Mouse (Mus musculus) forebrain, embryonic 16.5 days (tissue): ENCODE data around the gene Gabra2. TPM values are rescaled to one million over a fixed set of nuclear protein-coding genes. Genes with fewer than 3 reads are reported as not detected.

Source experiments
- ATAC-seq: fragments of 200-750 bp; cut with Nextera tagmentation; 2 replicates; pipeline ENCODE4 v1.8.0; 2017; ENCODE audit warnings: mild to moderate bottlenecking, moderate library complexity
- H3K27ac ChIP-seq: fragments of 300-500 bp; sonication (generic); 2 replicates; pipeline ENCODE4 v1.5.1; 2014; ENCODE audit warnings: low read length, control low read depth
- H3K27me3 ChIP-seq: fragments of 300-500 bp; sonication (generic); replicated peaks from 2 replicates; pipeline ENCODE4 v1.6.1; 2014; ENCODE audit warnings: low read length; ENCODE audit not compliant: control insufficient read depth, insufficient read depth
- H3K36me3 ChIP-seq: fragments of 300-500 bp; sonication (generic); 2 replicates; pipeline ENCODE4 v1.6.1; 2014; ENCODE audit not compliant: control insufficient read depth, insufficient read depth
- H3K4me1 ChIP-seq: fragments of 300-500 bp; sonication (generic); replicated peaks from 2 replicates; pipeline ENCODE4 v1.6.1; 2014; ENCODE audit warnings: low read length; ENCODE audit not compliant: control insufficient read depth, insufficient read depth
- H3K4me2 ChIP-seq: fragments of 300-500 bp; sonication (generic); 2 replicates; pipeline ENCODE4 v1.6.1; 2014; ENCODE audit warnings: mild to moderate bottlenecking, low read length, control low read depth
- H3K4me3 ChIP-seq: fragments of 300-500 bp; sonication (generic); replicated peaks from 2 replicates; pipeline ENCODE4 v1.5.1; 2014; ENCODE audit warnings: mild to moderate bottlenecking, low read length, control low read depth
- H3K9ac ChIP-seq: fragments of 300-500 bp; sonication (generic); replicated peaks from 2 replicates; pipeline ENCODE4 v1.6.1; 2014; ENCODE audit warnings: low read depth, low read length, control low read depth
- H3K9me3 ChIP-seq: fragments of 300-500 bp; sonication (generic); 2 replicates; pipeline ENCODE4 v1.6.1; 2016; ENCODE audit warnings: low read length; ENCODE audit not compliant: control insufficient read depth
- WGBS: fragments of 180-500 bp; shearing (Covaris S2); extraction: QIAGEN DNeasy Blood & Tissue Kit; methylation state at CpG from one replicate; pipeline ENCODE4 v1.1.7; 2014; 5-methylcytosine and 5-hydroxymethylcytosine counted together
- polyA plus RNA-seq: library from polyadenylated mRNA; unstranded; fragments of >200 nt; fragmentation: Nextera tagmentation; extraction: Ambion mirVana; gene quantifications from 2 replicates; pipeline ENCODE4 v1.2.1, GENCODE M21; 2015

Gene Gabra2
- polyA plus RNA-seq, 1 experiment from 2014 or later: 75.3 TPM

DNA sequence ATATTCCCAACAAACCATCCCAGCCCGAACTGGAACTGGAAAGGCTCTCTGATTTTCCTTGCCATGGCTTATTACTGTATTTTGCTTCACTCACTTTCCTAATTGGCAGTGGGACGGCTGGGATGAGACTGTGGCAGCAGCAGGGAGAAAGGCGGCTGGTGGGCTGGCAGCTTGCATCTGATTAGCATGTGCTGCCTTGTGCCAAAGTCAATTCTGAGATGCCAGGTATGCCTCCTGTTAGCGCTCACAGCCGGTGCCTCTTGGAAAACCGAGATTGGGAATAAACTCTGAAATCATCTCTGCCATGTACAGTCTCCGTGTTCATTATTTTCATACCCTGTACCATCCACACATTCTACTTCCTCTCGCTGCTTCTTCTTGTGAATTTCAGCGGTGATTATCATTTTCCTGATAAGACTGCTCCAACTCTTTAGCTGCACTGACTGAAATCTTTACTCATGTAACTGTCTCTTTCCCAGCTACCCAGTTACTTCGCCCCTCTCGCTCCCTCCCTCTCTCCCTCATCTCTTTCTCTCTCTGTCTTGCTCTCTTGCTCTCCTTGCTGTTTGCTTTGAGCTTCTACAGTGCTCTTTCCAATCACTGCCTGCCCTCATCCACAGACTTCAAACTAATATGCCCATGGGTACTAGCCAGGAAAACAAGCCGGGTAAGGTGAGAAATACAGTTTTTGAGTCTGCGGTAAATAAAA lies 99.9 kb downstream of the Gabra2 start:
- peak overlapping the region; percentile 85 for H3K27ac ChIP-seq
- H3K36me3 ChIP-seq: no peaks in the 10 kb centered on the region
- no peaks in the 10 kb centered on the region for H3K9me3 ChIP-seq
- ATAC-seq: peak; percentile 98
- WGBS: 44% methylated on average over 13 of the region's 13 CpGs
- H3K4me3 ChIP-seq: no peak overlapping the region
- no peak overlapping the region for H3K9ac ChIP-seq
- peak overlapping the region; percentile 19; the same call in 1 of the 2 replicates for H3K4me2 ChIP-seq
- no peaks in the 10 kb centered on the region for H3K27me3 ChIP-seq
- H3K4me1 ChIP-seq: peaks cover 6% of the 10 kb centered on the region

- no peaks in the 10 kb centered on the region for H3K9me3 ChIP-seq
- H3K4me3 ChIP-seq: no peak overlapping the region
- no peak overlapping the region for H3K9ac ChIP-seq
- no peak overlapping the region for H3K27ac ChIP-seq
- H3K36me3 ChIP-seq: no peaks in the 10 kb centered on the region
- WGBS: 53% methylated on average over 2 of the region's 2 CpGs
- no peaks in the 10 kb centered on the region for H3K27me3 ChIP-seq
- peaks cover 6% of the 10 kb centered on the region for H3K4me1 ChIP-seq
- H3K4me2 ChIP-seq: no peak overlapping the region
- ATAC-seq: no peak
Measured at GRCm38 (mm10) chr5:70993281-70993680, 102.4 kb downstream of the Gabra2 start.

DNA sequence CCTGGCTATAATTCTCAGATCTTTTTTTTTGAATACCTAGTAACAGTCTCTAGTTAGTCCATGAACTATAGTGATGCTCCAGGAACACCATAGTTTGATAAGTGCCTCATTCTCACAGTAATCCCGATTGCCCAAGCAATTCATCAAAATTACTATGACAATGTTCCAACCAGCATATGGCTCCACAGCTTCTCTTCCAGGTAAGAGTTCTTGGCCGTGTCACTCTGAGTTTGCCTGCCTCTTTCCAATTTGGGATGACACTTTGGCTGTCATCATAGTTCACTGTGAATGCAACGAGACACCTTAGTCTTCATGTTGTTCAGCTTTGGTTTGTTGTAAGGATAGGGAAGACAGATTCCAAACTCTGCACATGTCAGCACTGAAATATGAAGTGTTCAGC lies 104.8 kb downstream of the Gabra2 start:
- Histone ChIP-seq H3K4me2 (no peak overlapping the region), H3K9me3 (no peaks in the 10 kb centered on the region), H3K4me1 (peaks cover under 1% of the 10 kb centered on the region; the same call in 1 of the 2 replicates), H3K9ac (no peak overlapping the region), H3K27ac (no peak overlapping the region), H3K27me3 (no peaks in the 10 kb centered on the region), H3K36me3 (no peaks in the 10 kb centered on the region), H3K4me3 (no peak overlapping the region)
- 69% methylated on average over 3 of the region's 3 CpGs for WGBS
- no peak for ATAC-seq
